Mouse (Mus musculus): ENCODE data around the gene Zfp316.

Zfp316 gene

DNA sequence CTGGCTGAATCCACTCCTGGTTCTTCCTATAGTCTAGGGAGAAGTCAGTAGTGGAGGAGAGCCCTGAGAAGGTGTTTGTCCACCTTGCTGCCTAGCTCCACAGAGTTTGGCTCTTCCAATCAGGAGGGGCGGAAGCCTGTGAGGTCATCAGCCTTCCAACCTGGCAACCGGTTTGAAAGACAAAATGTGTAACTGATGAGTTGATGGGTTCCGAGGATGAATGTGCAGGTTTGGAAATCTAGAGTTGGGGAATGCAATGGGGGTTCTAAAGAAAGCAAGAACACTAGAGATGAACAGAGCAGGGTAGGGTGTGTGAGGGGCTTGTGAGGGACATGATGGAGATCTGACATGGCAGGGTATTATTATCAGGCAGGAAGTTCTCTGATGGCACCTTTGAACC, 43.0 kb downstream of the Zfp316 start, which contains the start of gene Spdye4a:
Spdye4a (minus strand) TSS at position 101 of the 400 bp plus-strand sequence.
- no peak for DNase-seq (ENCODE audit: low spot score in 2 of 2)

GRCm38 (mm10) chr5:143222287-143222686, 47.5 kb downstream of the Zfp316 start:
- no peak for DNase-seq (ENCODE audit: low spot score in 2 of 2)

GRCm38 (mm10) chr5:143220996-143221395, 48.8 kb downstream of the Zfp316 start:
- no peak for DNase-seq (ENCODE audit: low spot score in 2 of 2)

DNA sequence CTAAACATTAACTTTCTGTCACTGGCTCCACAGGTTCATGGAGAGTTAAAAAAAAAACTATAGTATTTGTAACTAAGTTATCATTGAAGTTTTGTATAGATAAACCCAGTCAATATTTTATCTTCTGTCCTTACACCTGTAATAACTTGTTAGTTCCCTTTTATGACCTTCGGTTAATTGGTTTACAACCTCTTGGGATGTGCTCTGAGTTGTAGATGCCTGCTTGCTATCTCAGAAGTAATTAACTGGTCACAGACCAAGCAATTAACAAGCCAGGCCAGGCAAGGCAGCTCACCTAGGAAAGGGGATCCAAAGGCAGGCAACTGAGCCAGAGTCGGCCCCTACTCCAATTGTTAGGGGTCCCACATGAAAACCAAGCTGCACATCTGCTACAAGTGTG, 56.0 kb downstream of the Zfp316 start:
- no peak for DNase-seq (ENCODE audit: low spot score in 2 of 2)

DNA sequence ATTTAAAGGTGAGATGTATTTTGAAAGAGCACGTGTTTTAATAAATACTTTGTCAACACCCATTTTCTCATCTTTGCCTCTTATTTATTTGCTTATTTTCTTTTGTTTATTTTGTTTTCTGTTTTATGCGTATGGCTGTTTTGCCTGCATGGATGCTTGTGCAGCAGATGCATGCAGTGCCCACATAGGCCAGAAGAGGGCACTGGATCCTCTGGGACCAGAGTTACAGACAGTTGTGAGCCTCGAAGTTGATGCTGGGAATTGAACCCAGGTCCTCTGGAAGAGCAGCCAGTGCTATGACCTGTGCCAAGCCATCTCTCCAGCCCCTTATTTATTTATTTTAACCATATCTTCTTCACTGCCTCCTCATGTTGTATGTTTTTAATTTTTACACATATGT, 64.8 kb downstream of the Zfp316 start:
- DNase-seq (ENCODE audit: low spot score in 2 of 2) = no peak
